Mouse (Mus musculus): ENCODE results near the gene Zfp276. TPM values are rescaled to one million over a fixed set of nuclear protein-coding genes. Genes with fewer than 3 reads are reported as not detected.
"Not testable (repeated sequence)": the region's sequence is repeated elsewhere in the genome, so short reads cannot be mapped to it uniquely, and the experiment has no call there.

Zfp276 gene
- total and polyA plus RNA-seq, 3 experiments, result 7.1 to 15.0 (median 8.6) TPM

- ATAC-seq (ENCODE audit: extremely low read depth, insufficient number of reproducible peaks, low FRiP score, poor library complexity, severe bottlenecking), result no peak
- H3K4me3 ChIP-seq (ENCODE audit: low read depth, low read length), result no peak overlapping the region
- no peak for DNase-seq (ENCODE audit: low spot score)
- no peaks in the 10 kb centered on the region for H3K9me3 ChIP-seq (replicated peaks)
- H3K4me1 ChIP-seq (ENCODE audit: insufficient read depth, low read depth, low read length), result peaks cover 26% of the 10 kb centered on the region
- TF ChIP-seq TAL1 (conservative IDR thresholded peaks at IDR 0.05; ENCODE audit: low read depth, low read length), result no peak
- no peak for TF ChIP-seq GATA1 (IDR thresholded peaks at IDR 0.05; ENCODE audit: borderline replicate concordance, low read length)
- TF ChIP-seq GATA2 (IDR thresholded peaks at IDR 0.05; ENCODE audit: borderline replicate concordance, low read depth, low read length), result no peak
- TF ChIP-seq CTCF (IDR thresholded peaks at IDR 0.05; ENCODE audit: low read depth, low read length), result no peak
- TF ChIP-seq POLR2AphosphoS5 (IDR thresholded peaks at IDR 0.05; ENCODE audit: insufficient replicate concordance, low read depth, low read length), result no peak
- no peaks in the 10 kb centered on the region for H3K27me3 ChIP-seq (ENCODE audit: insufficient read depth, low read length)
- peaks cover 72% of the 10 kb centered on the region for H3K36me3 ChIP-seq (replicated peaks)
Measured at GRCm38 (mm10) chr8:123250940-123251339, 3.1 kb upstream of the Zfp276 start.

GRCm38 (mm10) chr8:123252925-123253324 lies 1.1 kb upstream of the Zfp276 start:
- peaks cover 72% of the 10 kb centered on the region for H3K36me3 ChIP-seq (replicated peaks)
- ATAC-seq (ENCODE audit: extremely low read depth, insufficient number of reproducible peaks, low FRiP score, poor library complexity, severe bottlenecking), result no peak
- no peaks in the 10 kb centered on the region for H3K27me3 ChIP-seq (ENCODE audit: insufficient read depth, low read length)
- peaks cover 39% of the 10 kb centered on the region for H3K4me1 ChIP-seq (ENCODE audit: insufficient read depth, low read depth, low read length)
- H3K9me3 ChIP-seq (replicated peaks), result no peaks in the 10 kb centered on the region
- no peak for DNase-seq (ENCODE audit: low spot score)
- H3K4me3 ChIP-seq (ENCODE audit: low read depth, low read length), result peak overlapping the region; percentile 88; the same call in 1 of the 2 replicates
- no peak for TF ChIP-seq GATA2 (IDR thresholded peaks at IDR 0.05; ENCODE audit: borderline replicate concordance, low read depth, low read length)

DNA sequence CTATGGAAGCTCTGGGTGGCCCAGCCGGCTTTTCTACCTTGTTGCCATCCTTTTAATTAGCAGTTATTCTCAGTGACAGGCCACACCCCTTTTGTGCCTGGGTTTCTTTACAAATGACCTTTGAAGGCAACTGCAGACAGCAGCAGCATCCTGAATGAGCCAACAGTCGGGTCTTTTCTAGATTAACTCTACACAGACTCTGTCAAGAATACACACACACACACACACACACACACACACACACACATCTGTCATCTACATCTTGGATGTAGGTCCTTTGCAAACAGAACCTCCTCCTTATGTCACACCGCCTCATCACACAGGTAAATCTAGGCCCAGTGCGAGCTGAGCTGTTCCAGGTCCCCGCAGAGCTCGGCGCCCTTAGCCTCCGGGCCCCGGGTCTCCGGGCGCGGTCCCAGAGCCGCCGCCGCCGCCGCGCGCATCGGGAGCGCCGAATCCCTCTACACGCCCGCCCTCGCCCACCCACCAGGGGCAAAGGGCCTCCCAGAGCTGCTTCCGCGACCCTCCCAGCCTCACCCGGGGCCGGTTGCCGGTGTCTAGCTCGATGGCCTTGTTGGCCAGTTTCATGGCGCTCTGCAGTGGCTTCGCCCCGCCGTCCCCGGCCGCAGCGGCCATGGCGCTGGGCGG lies 420 bp upstream of the Zfp276 start:
- no peaks in the 10 kb centered on the region for H3K9me3 ChIP-seq (replicated peaks)
- peak overlapping the region; percentile 88 for H3K4me3 ChIP-seq (ENCODE audit: low read depth, low read length)
- peaks cover 72% of the 10 kb centered on the region for H3K36me3 ChIP-seq (replicated peaks)
- DNase-seq (ENCODE audit: low spot score), result peak; percentile 47
- TF ChIP-seq POLR2AphosphoS5 (IDR thresholded peaks at IDR 0.05; ENCODE audit: insufficient replicate concordance, low read depth, low read length), result no peak
- no peak for TF ChIP-seq TAL1 (conservative IDR thresholded peaks at IDR 0.05; ENCODE audit: low read depth, low read length)
- TF ChIP-seq GATA2 (IDR thresholded peaks at IDR 0.05; ENCODE audit: borderline replicate concordance, low read depth, low read length), result no peak
- no peak for TF ChIP-seq CTCF (IDR thresholded peaks at IDR 0.05; ENCODE audit: low read depth, low read length)
- peaks cover 39% of the 10 kb centered on the region for H3K4me1 ChIP-seq (ENCODE audit: insufficient read depth, low read depth, low read length)
- no peaks in the 10 kb centered on the region for H3K27me3 ChIP-seq (ENCODE audit: insufficient read depth, low read length)
- ATAC-seq (ENCODE audit: extremely low read depth, insufficient number of reproducible peaks, low FRiP score, poor library complexity, severe bottlenecking), result no peak

GRCm38 (mm10) chr8:123255170-123255569 lies 1.2 kb downstream of the Zfp276 start:
- H3K4me1 ChIP-seq (ENCODE audit: insufficient read depth, low read depth, low read length), result peaks cover 39% of the 10 kb centered on the region
- peak overlapping the region; percentile 88 for H3K4me3 ChIP-seq (ENCODE audit: low read depth, low read length)
- TF ChIP-seq TAL1 (conservative IDR thresholded peaks at IDR 0.05; ENCODE audit: low read depth, low read length) (no peak), GATA1 (IDR thresholded peaks at IDR 0.05; ENCODE audit: borderline replicate concordance, low read length) (no peak), GATA2 (IDR thresholded peaks at IDR 0.05; ENCODE audit: borderline replicate concordance, low read depth, low read length) (no peak), CTCF (IDR thresholded peaks at IDR 0.05; ENCODE audit: low read depth, low read length) (no peak), POLR2AphosphoS5 (IDR thresholded peaks at IDR 0.05; ENCODE audit: insufficient replicate concordance, low read depth, low read length) (no peak)
- H3K36me3 ChIP-seq (replicated peaks), result peaks cover 75% of the 10 kb centered on the region
- ATAC-seq (ENCODE audit: extremely low read depth, insufficient number of reproducible peaks, low FRiP score, poor library complexity, severe bottlenecking), result no peak
- no peaks in the 10 kb centered on the region for H3K27me3 ChIP-seq (ENCODE audit: insufficient read depth, low read length)
- H3K9me3 ChIP-seq (replicated peaks), result no peaks in the 10 kb centered on the region
- DNase-seq (ENCODE audit: low spot score), result peak; percentile 43

- Histone ChIP-seq H3K36me3 (replicated peaks) (peaks cover 69% of the 10 kb centered on the region), H3K27me3 (ENCODE audit: insufficient read depth, low read length) (no peaks in the 10 kb centered on the region), H3K4me1 (ENCODE audit: insufficient read depth, low read depth, low read length) (peaks cover 38% of the 10 kb centered on the region), H3K9me3 (replicated peaks) (no peaks in the 10 kb centered on the region), H3K4me3 (ENCODE audit: low read depth, low read length) (no peak overlapping the region)
- DNase-seq (ENCODE audit: low spot score) (no peak), ATAC-seq (ENCODE audit: extremely low read depth, insufficient number of reproducible peaks, low FRiP score, poor library complexity, severe bottlenecking) (no peak)
- TF ChIP-seq CTCF (IDR thresholded peaks at IDR 0.05; ENCODE audit: low read depth, low read length) (no peak), GATA2 (IDR thresholded peaks at IDR 0.05; ENCODE audit: borderline replicate concordance, low read depth, low read length) (no peak), GATA1 (IDR thresholded peaks at IDR 0.05; ENCODE audit: borderline replicate concordance, low read length) (no peak), POLR2AphosphoS5 (IDR thresholded peaks at IDR 0.05; ENCODE audit: insufficient replicate concordance, low read depth, low read length) (no peak), TAL1 (conservative IDR thresholded peaks at IDR 0.05; ENCODE audit: low read depth, low read length) (no peak)
Measured at GRCm38 (mm10) chr8:123257114-123257513, 3.1 kb downstream of the Zfp276 start.

GRCm38 (mm10) chr8:123257593-123257992 lies 3.6 kb downstream of the Zfp276 start:
- not testable (repeated sequence) for H3K9me3 ChIP-seq (replicated peaks); ATAC-seq (ENCODE audit: extremely low read depth, insufficient number of reproducible peaks, low FRiP score, poor library complexity, severe bottlenecking); DNase-seq (ENCODE audit: low spot score); H3K4me3 ChIP-seq (ENCODE audit: low read depth, low read length); H3K27me3 ChIP-seq (ENCODE audit: insufficient read depth, low read length)
- peaks cover 36% of the 10 kb centered on the region for H3K4me1 ChIP-seq (ENCODE audit: insufficient read depth, low read depth, low read length)
- peaks cover 66% of the 10 kb centered on the region for H3K36me3 ChIP-seq (replicated peaks)
